Mouse (Mus musculus): ENCODE data around the gene Zfp386.
"Not testable (repeated sequence)": the region's sequence is repeated elsewhere in the genome, so short reads cannot be mapped to it uniquely, and the experiment has no call there.

The Zfp386 gene

DNA sequence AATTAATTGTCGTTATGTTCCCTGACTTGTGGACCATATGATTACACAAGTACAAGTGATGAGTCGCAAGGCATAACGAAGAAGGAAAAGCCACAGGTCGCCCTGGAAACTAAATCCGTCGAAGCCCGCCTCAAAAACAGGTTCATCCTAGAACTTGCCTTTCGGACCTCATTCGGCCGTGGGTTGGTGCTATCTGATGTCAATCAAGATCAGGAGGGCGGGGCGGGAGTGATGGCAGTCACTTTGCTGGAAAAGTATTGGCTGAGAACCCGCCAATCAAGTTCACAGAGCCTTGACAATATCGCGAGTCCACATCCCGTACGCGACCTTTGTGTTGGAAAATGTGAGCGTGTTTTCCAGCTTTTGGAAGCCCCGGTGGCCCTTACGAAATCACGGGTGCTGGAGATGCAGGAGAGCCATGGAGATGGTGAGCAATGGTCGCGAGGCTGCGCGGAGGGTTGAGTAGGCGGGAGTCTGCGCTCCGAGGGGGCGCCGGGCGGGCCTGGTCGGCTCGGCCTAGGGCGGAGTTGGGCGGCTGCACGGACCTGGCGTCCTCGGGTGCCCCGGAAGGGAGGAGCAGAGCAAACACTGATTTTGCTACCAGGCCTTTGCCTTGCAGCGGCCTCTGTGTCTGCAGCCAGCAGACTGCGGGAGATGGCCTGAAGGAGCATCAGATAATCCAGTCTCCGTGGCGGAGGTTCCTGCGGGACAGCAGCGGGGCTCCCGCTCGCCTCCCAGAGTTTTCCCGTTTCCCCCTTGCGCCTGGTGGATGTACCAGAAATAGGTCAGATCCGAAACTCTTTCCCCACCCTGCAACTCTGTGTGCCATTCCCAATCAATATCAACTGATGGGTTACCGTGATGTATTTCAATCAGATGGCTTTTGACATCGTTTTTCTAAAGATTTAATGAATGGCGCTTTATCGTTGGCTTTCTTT lies at the start of gene Zfp386:
Gene Zfp386 (plus strand): TSS at position 285 of the 938 bp plus-strand sequence.
- peak; percentile 97 for DNase-seq (ENCODE audit: low spot score)

DNA sequence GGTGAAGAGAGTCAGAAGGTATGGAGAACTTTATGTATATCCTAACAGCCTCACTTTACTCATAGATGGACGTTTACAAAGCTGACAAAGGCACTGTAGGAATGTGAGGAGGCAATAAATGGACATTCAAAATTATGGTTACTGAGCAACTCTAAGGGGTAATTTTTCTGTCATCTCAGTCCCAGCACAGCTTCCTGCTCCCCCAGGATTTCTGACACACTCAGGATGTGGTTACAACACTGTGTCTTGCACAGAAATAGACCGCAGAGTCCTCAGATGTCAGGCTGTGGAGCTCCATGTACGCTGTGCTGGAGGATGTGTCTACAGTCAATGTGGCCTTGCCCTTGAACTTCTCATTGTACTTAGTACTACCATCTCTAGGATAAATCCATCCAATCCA lies 47.7 kb upstream of the Zfp386 start:
- DNase-seq (ENCODE audit: low spot score): not testable (repeated sequence)

- DNase-seq (ENCODE audit: low spot score): not testable (repeated sequence)
These were observed 44.6 kb upstream of the Zfp386 start for GRCm38 (mm10) chr12:116002946-116003345.

DNA sequence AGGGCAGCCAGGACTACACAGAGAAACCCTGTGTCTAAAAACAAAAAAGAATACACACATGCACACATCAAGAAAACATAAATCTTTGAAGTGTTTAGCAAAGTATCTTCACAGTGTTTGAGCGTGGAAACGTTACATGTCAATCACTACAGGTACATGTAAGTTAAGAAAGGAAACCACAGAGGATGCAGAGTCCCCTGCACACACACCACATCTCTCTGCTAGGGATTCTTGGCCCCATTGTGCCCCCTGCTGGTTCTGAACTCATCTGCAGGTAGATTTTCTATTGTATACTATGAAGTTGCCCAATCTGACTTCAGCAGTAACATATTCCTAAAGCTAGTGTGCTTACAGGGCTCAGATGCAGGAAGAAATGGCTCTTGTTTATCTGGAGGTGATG lies 36.7 kb upstream of the Zfp386 start:
- DNase-seq (ENCODE audit: low spot score): no peak

- DNase-seq (ENCODE audit: low spot score): peak; percentile 17
These were observed 19.4 kb upstream of the Zfp386 start for GRCm38 (mm10) chr12:116028095-116028494.

GRCm38 (mm10) chr12:116035346-116035745 lies 12.2 kb upstream of the Zfp386 start:
- no peak for DNase-seq (ENCODE audit: low spot score)

GRCm38 (mm10) chr12:116044785-116045184 lies 2.7 kb upstream of the Zfp386 start:
- no peak for DNase-seq (ENCODE audit: low spot score)

DNA sequence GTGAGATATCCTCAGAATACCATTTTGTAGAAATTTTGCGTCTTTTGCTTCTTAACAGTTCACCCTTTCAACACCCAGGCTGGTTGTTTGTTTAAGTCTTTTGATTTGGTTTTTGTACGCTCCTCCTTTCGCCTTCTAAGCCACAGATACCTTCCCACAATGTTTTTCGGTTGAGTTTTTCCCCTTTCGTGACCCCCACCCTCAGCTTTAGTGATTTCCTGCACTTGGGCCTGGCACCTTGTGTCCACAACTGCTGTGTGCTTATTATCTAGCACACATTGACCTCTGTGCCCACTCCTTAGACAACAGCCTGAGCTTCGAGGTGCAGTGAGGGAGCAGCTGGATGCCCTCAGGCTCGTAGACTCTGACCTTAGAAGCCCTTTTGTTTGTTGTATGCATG lies 1.2 kb downstream of the Zfp386 start:
- peak; percentile 19 for DNase-seq (ENCODE audit: low spot score)

DNA sequence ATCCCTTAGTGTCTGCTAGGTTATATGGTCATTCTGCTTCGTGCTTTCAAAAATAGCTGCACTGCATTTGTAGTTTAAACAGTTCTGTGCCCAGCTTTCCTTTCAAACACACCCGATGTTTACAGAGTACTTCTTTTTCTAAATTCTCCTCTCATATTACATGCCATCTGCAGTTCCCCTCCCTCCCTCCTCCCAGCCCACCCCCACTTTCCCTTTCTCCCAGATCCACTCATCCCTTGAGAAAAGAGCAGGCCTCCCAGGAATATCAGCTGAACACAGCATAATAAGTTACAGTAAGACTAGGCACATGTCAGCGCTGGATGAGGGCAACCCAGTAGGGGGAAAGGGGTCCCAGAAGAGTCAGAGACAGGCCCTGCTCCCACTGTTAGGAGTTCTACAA lies 1.7 kb downstream of the Zfp386 start:
- no peak for DNase-seq (ENCODE audit: low spot score)

GRCm38 (mm10) chr12:116049701-116050100 lies 2.2 kb downstream of the Zfp386 start:
- DNase-seq (ENCODE audit: low spot score): peak; percentile 8

- DNase-seq (ENCODE audit: low spot score): no peak
These were observed 6.8 kb downstream of the Zfp386 start for GRCm38 (mm10) chr12:116054342-116054741.

- no peak for DNase-seq (ENCODE audit: low spot score)
These were observed 8.6 kb downstream of the Zfp386 start for GRCm38 (mm10) chr12:116056112-116056511.

- no peak for DNase-seq (ENCODE audit: low spot score)
These were observed 14.2 kb downstream of the Zfp386 start for GRCm38 (mm10) chr12:116061561-116062193.

DNA sequence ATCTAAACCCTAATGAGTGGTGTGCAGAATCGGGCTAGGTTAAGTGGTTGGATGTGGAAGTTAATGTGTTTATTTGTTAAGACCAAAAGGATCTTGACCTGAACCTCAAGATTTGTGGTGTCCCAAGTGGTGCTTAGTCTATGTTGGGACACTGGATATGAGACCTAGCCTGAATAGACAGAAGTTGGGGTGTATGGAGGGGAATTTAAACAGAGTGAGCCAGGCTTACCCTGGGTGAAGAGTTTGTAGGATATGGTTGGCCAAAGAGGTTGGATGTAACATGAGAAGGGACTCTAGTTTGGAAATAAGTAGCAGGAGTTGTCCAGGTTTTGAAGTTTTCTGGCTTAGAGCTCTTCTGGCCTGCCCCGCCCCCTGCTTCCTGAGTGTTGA lies 14.7 kb downstream of the Zfp386 start:
- no peak for DNase-seq (ENCODE audit: low spot score)

DNA sequence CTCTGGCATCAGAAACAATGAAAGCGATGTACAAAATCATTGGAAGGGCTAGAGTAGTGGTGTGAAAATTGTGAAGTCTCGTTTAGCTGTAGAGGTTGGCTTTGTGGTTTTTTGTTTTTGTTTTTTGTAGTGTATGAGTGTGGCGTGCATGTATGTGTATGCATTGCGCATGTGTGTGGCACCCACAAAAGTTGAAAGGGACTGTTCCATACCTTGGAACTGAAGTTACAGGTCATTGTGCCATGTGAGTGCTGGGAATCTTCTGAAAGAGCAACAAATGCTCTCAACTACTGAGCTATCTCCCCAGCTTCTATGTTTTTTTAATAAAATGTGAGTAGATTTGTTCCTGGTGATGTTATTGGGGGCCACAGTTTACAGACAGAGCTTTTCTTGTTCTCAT lies 15.5 kb downstream of the Zfp386 start:
- no peak for DNase-seq (ENCODE audit: low spot score)

DNA sequence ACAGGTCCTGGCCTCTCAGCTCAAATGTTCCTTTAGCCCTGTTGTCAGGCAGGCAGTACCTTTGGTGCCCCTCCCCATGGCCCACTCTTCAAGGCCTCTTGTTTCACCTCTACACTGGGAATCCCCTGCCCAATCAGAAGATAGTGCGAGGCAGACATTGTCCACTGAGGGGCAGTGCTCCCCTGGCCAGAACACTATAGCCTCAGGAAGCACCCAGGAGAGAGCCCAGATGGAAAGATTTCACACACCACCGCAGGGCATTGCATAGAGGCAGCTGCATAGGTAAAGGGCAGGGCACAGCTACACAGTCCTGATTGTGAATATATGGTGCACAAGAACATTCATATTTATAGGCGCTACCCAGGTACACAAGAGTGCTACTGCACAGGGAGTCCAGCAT lies 23.5 kb downstream of the Zfp386 start:
- peak; percentile 75 for DNase-seq (ENCODE audit: low spot score)

- peak; percentile 77 for DNase-seq (ENCODE audit: low spot score)
These were observed 29.7 kb downstream of the Zfp386 start, which contains the start of gene Vipr2 for GRCm38 (mm10) chr12:116077074-116077854. TSS of gene Vipr2 (plus strand) at chr12:116077726.

GRCm38 (mm10) chr12:116077855-116078366 lies 30.4 kb downstream of the Zfp386 start:
- DNase-seq (ENCODE audit: low spot score): no peak

DNA sequence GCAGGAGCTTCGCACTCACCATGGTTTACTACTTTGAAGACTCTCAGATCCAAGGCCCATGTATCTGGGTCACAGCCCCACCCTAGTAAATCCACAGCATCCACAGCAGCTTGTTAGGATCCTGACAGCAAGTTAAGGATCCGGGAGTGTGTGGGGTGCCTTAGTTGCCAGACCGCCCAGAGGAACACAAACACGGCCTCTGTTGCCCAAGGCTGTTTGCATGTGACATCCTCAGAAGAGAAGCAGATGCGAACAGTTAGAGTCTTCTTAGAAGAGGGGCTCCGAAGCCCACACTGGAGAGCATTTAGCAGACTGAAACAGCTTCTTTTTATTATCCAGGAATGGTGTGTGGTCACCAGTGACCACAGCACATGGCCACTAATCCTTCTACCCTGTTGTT lies 35.6 kb downstream of the Zfp386 start:
- no peak for DNase-seq (ENCODE audit: low spot score)

- no peak for DNase-seq (ENCODE audit: low spot score)
These were observed 36.8 kb downstream of the Zfp386 start for GRCm38 (mm10) chr12:116084294-116084693.

DNA sequence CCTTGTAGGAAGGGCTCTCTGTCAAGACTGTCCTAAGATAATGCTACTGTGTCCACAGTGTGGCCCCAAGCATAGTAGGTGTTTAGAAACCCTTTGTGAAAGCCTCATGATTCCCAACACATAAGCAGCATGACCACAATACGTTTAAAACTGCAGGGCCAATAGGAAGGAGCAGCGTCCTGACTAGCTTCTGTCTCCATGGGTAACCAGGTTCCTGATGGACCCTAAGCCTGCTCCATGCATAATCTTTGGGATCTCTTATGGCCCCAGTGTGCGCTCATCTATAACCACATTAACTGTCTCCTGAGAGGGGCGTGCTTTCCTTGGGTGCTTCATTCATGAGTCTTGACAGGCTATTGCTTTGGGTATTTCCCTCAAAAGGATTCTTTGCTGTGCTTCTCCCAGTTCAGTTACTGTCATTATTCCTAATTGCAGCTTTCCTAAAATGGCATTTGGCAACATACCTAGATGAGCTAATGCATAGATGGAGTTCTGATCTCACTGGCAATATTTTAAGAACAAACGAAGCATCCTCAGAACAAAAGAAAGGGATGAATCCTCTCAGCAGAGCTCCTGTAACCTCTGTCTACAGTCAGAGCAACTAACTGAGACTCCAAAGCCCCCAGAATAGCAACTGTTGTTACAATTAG lies 39.6 kb downstream of the Zfp386 start:
- no peak for DNase-seq (ENCODE audit: low spot score)

DNA sequence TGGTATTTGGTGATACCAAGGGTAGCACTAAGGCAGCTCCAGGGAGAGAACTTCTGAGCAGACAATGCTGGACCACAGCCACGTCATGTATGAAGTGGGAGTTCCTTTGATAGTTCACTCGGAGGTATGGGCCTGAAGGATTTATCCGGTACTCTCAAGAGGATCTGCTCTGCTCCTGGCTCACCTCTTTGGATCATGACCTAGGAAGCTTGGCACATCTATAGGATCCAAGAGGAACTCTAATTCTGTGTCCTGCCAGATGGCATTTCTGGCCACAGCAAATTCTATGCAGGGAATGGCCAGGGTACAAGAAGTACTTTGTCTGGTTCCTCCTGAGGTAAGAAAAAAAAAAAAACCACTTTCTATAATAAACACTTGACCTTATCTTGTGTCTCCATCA lies 42.3 kb downstream of the Zfp386 start:
- no peak for DNase-seq (ENCODE audit: low spot score)

Data from embryo, embryonic 10 days (tissue).